Mouse (Mus musculus) midbrain, postnatal 0 days (tissue): ENCODE measurements at regions not wholly inside any gene's neighbourhood (a gene's known extent, or its start where the extent isn't known, plus 50 kb on each side); places are given as distances from the start of the nearest gene placed in this dataset.

ENCODE experiments used
- ATAC-seq: fragments of 200-750 bp; cut with Nextera tagmentation; 2 replicates; pipeline ENCODE4 v1.8.0; 2017; ENCODE audit warnings: moderate number of reproducible peaks, mild to moderate bottlenecking, moderate TSS enrichment, moderate library complexity; ENCODE audit not compliant: low FRiP score
- DNase-seq: peaks from one replicate; pipeline ENCODE4 v3.0.0-alpha.2; 2015; ENCODE audit warnings: low spot score
- H3K27ac ChIP-seq: fragments of 300-500 bp; sonication (generic); 2 replicates; pipeline ENCODE4 v1.5.1; 2014; ENCODE audit warnings: low read depth, mild to moderate bottlenecking, low read length, mixed read lengths
- H3K27me3 ChIP-seq: fragments of 300-500 bp; sonication (generic); 2 replicates; pipeline ENCODE4 v1.6.1; 2014; ENCODE audit warnings: low read length, control low read depth, mixed read lengths; ENCODE audit not compliant: insufficient read depth
- H3K36me3 ChIP-seq: fragments of 300-500 bp; sonication (generic); 2 replicates; pipeline ENCODE4 v1.6.1; 2014; ENCODE audit warnings: low read length, control low read depth, mixed read lengths; ENCODE audit not compliant: insufficient read depth
- H3K4me1 ChIP-seq: fragments of 300-500 bp; sonication (generic); 2 replicates; pipeline ENCODE4 v1.6.1; 2014; ENCODE audit warnings: mild to moderate bottlenecking, control low read depth, antibody characterized with exemption, low read length, mixed read lengths; ENCODE audit not compliant: insufficient read depth
- H3K4me2 ChIP-seq: fragments of 300-500 bp; sonication (generic); 2 replicates; pipeline ENCODE4 v1.6.1; 2014; ENCODE audit warnings: low read depth, mild to moderate bottlenecking, low read length, mixed read lengths; ENCODE audit not compliant: poor library complexity, severe bottlenecking
- H3K4me3 ChIP-seq: fragments of 300-500 bp; sonication (generic); 2 replicates; pipeline ENCODE4 v1.5.1; 2014; ENCODE audit warnings: low read depth, mild to moderate bottlenecking, low read length, moderate library complexity
- H3K9ac ChIP-seq: fragments of 300-500 bp; sonication (generic); replicated peaks from 2 replicates; pipeline ENCODE4 v1.6.1; 2014; ENCODE audit warnings: mild to moderate bottlenecking, low read length, moderate library complexity, mixed read lengths; ENCODE audit not compliant: poor library complexity, severe bottlenecking
- H3K9me3 ChIP-seq: fragments of 300-500 bp; sonication (generic); 2 replicates; pipeline ENCODE4 v1.6.1; 2016; ENCODE audit warnings: low read length, control low read depth
- CTCF ChIP-seq: IDR thresholded peaks from 2 replicates; pipeline ENCODE4 v1.5.1; 2016; ENCODE audit warnings: antibody characterized with exemption, mild to moderate bottlenecking
- WGBS: fragments of 180-500 bp; shearing (Covaris S2); extraction: QIAGEN DNeasy Blood & Tissue Kit; methylation state at CpG from one replicate; pipeline ENCODE4 v1.1.7; 2014; 5-methylcytosine and 5-hydroxymethylcytosine counted together

- H3K27me3 ChIP-seq: no peaks in the 10 kb centered on the region
- DNase-seq: no peak
- no peak overlapping the region for H3K27ac ChIP-seq
- 81% methylated on average over 7 of the region's 7 CpGs for WGBS
- H3K9ac ChIP-seq: no peak overlapping the region
- no peak overlapping the region for H3K4me2 ChIP-seq
- ATAC-seq: no peak
- H3K36me3 ChIP-seq: no peaks in the 10 kb centered on the region
- no peak for TF ChIP-seq CTCF
- no peaks in the 10 kb centered on the region for H3K9me3 ChIP-seq
- H3K4me1 ChIP-seq: no peaks in the 10 kb centered on the region
- no peak overlapping the region for H3K4me3 ChIP-seq
Measured at GRCm38 (mm10) chr13:6191186-6191914, 330.1 kb downstream of the Klf6 start.

GRCm38 (mm10) chr13:6191915-6192295 lies 330.6 kb downstream of the Klf6 start:
- Histone ChIP-seq H3K4me1 (no peaks in the 10 kb centered on the region), H3K27ac (no peak overlapping the region), H3K4me2 (no peak overlapping the region), H3K9ac (no peak overlapping the region), H3K9me3 (no peaks in the 10 kb centered on the region), H3K36me3 (no peaks in the 10 kb centered on the region), H3K4me3 (no peak overlapping the region), H3K27me3 (no peaks in the 10 kb centered on the region)
- DNase-seq (no peak), ATAC-seq (no peak)
- no peak for TF ChIP-seq CTCF
- WGBS: 23% methylated on average over 5 of the region's 5 CpGs

- DNase-seq (no peak), ATAC-seq (no peak)
- no peaks in the 10 kb centered on the region for H3K4me1 ChIP-seq
- WGBS: 60% methylated on average over 5 of the region's 5 CpGs
- no peak for TF ChIP-seq CTCF
- H3K27me3 ChIP-seq: no peaks in the 10 kb centered on the region
- no peaks in the 10 kb centered on the region for H3K36me3 ChIP-seq
- H3K4me2 ChIP-seq: no peak overlapping the region
- H3K9me3 ChIP-seq: no peaks in the 10 kb centered on the region
- H3K4me3 ChIP-seq: no peak overlapping the region
- no peak overlapping the region for H3K9ac ChIP-seq
- H3K27ac ChIP-seq: no peak overlapping the region
Measured at GRCm38 (mm10) chr13:6196690-6197089, 335.4 kb downstream of the Klf6 start.

GRCm38 (mm10) chr13:6199107-6199506 lies 337.8 kb downstream of the Klf6 start:
- no peak overlapping the region for H3K4me2 ChIP-seq
- no peak overlapping the region for H3K4me3 ChIP-seq
- H3K27me3 ChIP-seq: no peaks in the 10 kb centered on the region
- H3K9me3 ChIP-seq: no peaks in the 10 kb centered on the region
- WGBS: 51% methylated on average over 6 of the region's 6 CpGs
- no peak for TF ChIP-seq CTCF
- no peak overlapping the region for H3K27ac ChIP-seq
- no peaks in the 10 kb centered on the region for H3K4me1 ChIP-seq
- DNase-seq: no peak
- no peak for ATAC-seq
- H3K36me3 ChIP-seq: no peaks in the 10 kb centered on the region
- H3K9ac ChIP-seq: no peak overlapping the region

GRCm38 (mm10) chr13:6201516-6201915 lies 340.2 kb downstream of the Klf6 start:
- no peak for TF ChIP-seq CTCF
- 91% methylated on average over 1 of the region's 1 CpGs for WGBS
- H3K4me1 ChIP-seq: no peaks in the 10 kb centered on the region

GRCm38 (mm10) chr13:6204801-6205200 lies 343.1 kb upstream of the Pitrm1 start:
- Histone ChIP-seq H3K4me3 (no peak overlapping the region), H3K4me1 (no peaks in the 10 kb centered on the region), H3K9me3 (no peaks in the 10 kb centered on the region), H3K27me3 (no peaks in the 10 kb centered on the region), H3K27ac (no peak overlapping the region), H3K9ac (no peak overlapping the region), H3K36me3 (no peaks in the 10 kb centered on the region), H3K4me2 (no peak overlapping the region)
- TF ChIP-seq CTCF: no peak
- ATAC-seq: no peak
- WGBS: 75% methylated on average over 4 of the region's 4 CpGs
- no peak for DNase-seq

More at GRCm38 (mm10) chr13:6201516-6201915, 340.2 kb downstream of the Klf6 start:
- Histone ChIP-seq H3K4me3 (no peak overlapping the region), H3K36me3 (no peaks in the 10 kb centered on the region), H3K27ac (no peak overlapping the region), H3K27me3 (no peaks in the 10 kb centered on the region), H3K9ac (no peak overlapping the region), H3K4me2 (no peak overlapping the region), H3K9me3 (no peaks in the 10 kb centered on the region)
- no peak for ATAC-seq
- no peak for DNase-seq
